Mouse (Mus musculus): Measurements from ENCODE around the gene Metap1d. TPM values are rescaled to one million over a fixed set of nuclear protein-coding genes. Genes with fewer than 3 reads are reported as not detected.

Metap1d gene
- polyA plus RNA-seq, 1 experiment from 2014 or later = 33.4 TPM

DNA sequence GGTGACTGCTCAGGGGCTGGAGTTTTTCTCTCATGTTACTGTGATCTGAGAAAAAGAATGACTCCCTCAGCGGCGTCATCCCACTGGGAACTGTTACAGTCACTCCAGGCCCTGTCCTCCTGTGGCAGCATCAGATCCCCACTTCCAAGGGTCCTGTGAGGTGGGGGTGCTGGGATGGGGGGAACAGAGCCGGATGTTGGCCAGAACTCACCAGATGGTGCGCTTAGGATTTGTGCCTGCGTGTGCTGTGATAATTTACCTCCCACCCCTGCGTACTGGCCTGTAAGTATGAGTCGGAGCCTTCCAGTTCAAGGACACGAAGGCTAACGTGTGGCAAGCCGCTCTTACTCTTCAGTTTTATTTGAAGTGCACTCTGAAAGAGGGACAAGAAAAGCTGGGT is 22.2 kb downstream of the Metap1d start:
- no peak overlapping the region for H3K4me2 ChIP-seq
- H3K27me3 ChIP-seq (replicated peaks) = no peaks in the 10 kb centered on the region
- H3K27ac ChIP-seq (replicated peaks) = no peak overlapping the region
- ATAC-seq (ENCODE audit: low FRiP score) = no peak
- no peaks in the 10 kb centered on the region for H3K9me3 ChIP-seq (replicated peaks)
- 77% methylated on average over 10 of the region's 10 CpGs for WGBS
- no peak overlapping the region for H3K9ac ChIP-seq (replicated peaks)
- H3K4me3 ChIP-seq (replicated peaks) = no peak overlapping the region
- H3K36me3 ChIP-seq = no peaks in the 10 kb centered on the region
- peaks cover 7% of the 10 kb centered on the region for H3K4me1 ChIP-seq

DNA sequence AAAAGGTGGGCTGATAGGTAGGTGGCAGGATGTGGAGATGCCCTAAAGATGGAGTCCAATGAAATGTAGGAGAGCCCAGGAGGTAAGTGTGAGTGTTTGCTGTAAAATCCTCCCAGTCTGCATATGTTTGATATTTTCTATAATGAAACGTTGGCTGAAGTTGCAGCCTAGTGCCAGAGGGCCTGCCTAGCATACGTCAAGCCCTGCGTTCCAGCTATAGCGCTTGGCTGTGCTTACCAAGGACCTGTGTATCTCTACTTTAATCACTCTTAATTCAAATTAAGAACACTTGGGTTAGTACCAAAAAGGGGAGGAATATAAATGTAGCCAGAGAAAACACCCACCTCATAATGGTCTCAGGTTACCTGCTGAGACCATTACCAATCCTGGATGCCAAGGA is 22.7 kb downstream of the Metap1d start:
- ATAC-seq (ENCODE audit: low FRiP score) = no peak
- H3K4me2 ChIP-seq = no peak overlapping the region
- H3K27ac ChIP-seq (replicated peaks) = no peak overlapping the region
- no peaks in the 10 kb centered on the region for H3K9me3 ChIP-seq (replicated peaks)
- no peaks in the 10 kb centered on the region for H3K27me3 ChIP-seq (replicated peaks)
- no peak overlapping the region for H3K4me3 ChIP-seq (replicated peaks)
- H3K4me1 ChIP-seq = peaks cover 7% of the 10 kb centered on the region
- H3K9ac ChIP-seq (replicated peaks) = no peak overlapping the region
- 87% methylated on average over 4 of the region's 4 CpGs for WGBS
- no peaks in the 10 kb centered on the region for H3K36me3 ChIP-seq

DNA sequence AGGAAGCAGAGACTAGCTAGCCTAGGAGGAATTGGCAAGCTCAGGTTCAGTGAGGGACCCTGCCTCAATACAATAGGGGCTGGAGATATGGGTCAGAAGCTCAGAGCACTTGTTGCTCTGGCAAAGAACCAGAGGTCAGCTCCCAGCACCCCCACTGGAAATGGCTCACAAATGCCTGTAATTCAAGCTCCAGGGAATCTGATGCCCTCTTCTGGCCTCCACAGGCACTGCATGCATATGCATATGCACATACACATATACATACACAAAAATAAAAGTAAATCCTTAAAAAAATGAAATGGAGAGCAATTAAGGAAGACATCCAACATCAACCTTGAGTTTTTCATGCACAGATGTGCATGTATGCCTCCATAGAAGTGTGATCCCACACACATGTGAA is 24.7 kb downstream of the Metap1d start:
- Histone ChIP-seq H3K9me3 (replicated peaks) (no peaks in the 10 kb centered on the region), H3K36me3 (no peaks in the 10 kb centered on the region), H3K27me3 (replicated peaks) (no peaks in the 10 kb centered on the region), H3K4me1 (peaks cover 7% of the 10 kb centered on the region), H3K9ac (replicated peaks) (no peak overlapping the region), H3K27ac (replicated peaks) (no peak overlapping the region), H3K4me2 (no peak overlapping the region), H3K4me3 (replicated peaks) (no peak overlapping the region)
- ATAC-seq (ENCODE audit: low FRiP score) = no peak

DNA sequence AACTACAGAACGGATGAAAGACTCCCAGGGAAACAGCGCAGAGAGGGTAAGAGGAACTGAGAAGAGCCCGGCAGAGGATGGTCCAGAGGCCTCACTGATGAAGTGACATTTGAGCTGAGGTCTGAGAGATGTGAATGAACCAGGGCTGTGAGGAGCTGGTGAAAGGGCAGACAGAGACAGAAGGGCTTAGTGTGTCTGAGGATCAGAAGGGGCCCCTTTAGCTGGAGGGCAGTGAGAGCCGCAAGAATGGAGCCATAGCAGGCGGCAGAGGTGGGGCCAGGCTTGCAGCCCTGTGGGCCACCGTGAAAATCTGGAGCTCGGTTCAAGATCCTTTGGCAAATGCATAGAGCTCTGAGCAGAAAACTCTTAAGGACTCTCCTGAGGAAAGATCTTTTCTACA is 26.8 kb downstream of the Metap1d start:
- Histone ChIP-seq H3K27ac (replicated peaks) (no peak overlapping the region), H3K4me1 (peaks cover 3% of the 10 kb centered on the region; the same call in 1 of the 2 replicates), H3K4me3 (replicated peaks) (no peak overlapping the region), H3K4me2 (no peak overlapping the region), H3K9me3 (replicated peaks) (no peaks in the 10 kb centered on the region), H3K27me3 (replicated peaks) (no peaks in the 10 kb centered on the region), H3K36me3 (no peaks in the 10 kb centered on the region), H3K9ac (replicated peaks) (no peak overlapping the region)
- no peak for ATAC-seq (ENCODE audit: low FRiP score)
- 13% methylated on average over 7 of the region's 7 CpGs for WGBS

DNA sequence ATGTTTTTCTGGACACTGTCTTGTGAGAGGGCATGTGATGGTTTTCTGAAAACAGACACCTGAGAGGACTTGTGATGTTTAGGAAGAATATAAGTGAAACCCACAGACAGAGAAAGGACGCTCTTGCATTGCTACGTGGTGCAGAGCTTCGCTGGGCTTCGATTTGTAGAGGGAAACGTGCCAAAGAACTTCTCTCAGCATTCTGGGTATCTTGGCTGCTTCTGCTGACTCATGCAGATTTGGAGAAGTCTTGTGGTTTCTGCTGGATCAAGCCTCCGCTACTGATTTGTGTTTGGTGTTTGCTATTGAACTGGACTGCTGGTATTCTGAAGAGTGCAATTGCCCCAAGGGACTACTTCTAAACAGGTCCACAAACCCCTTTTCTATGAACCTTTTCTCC is 28.7 kb downstream of the Metap1d start:
- Histone ChIP-seq H3K27ac (replicated peaks) (no peak overlapping the region), H3K9me3 (replicated peaks) (no peaks in the 10 kb centered on the region)
- WGBS = 88% methylated on average over 6 of the region's 6 CpGs

DNA sequence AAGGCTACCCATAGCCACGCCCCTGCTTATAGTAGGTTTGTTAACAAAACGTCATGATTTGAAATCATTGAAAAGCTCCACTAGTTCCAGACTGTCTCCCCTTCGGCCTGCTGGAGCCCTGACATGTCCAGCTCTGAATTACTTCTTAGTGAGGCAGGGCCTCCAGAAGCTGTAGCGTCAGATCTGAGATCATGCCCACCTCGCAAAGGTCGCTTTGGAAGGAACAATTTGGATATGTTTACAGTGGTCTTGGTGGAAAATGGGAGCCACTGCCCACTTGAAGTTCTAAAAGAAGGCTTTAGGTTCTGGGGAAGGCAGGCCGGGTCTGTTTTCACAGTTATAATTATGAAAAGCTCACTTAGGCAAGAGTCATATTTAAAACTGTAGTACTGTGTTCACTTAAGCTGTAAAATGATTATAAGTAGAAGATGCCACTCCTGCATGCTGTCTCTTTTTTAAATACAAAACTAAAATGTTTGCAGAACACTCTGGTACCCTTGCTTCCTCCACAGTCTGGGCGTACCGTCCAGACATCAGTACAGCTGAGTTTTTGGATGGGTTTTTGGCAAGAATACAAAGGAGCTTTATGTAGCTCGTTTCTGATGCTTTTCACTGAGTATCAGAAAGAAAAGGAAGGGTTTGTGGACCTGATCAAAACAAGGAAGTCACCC is 30.1 kb downstream of the Metap1d start:
- ATAC-seq (ENCODE audit: low FRiP score) = no peak
- Histone ChIP-seq H3K4me2 (no peak overlapping the region), H3K4me3 (replicated peaks) (no peak overlapping the region), H3K27me3 (replicated peaks) (no peaks in the 10 kb centered on the region), H3K9me3 (replicated peaks) (no peaks in the 10 kb centered on the region), H3K36me3 (no peaks in the 10 kb centered on the region), H3K9ac (replicated peaks) (no peak overlapping the region), H3K27ac (replicated peaks) (no peak overlapping the region), H3K4me1 (no peaks in the 10 kb centered on the region)
- 68% methylated on average over 10 of the region's 10 CpGs for WGBS

More for the DNA sequence above, 28.7 kb downstream of the Metap1d start:
- H3K27me3 ChIP-seq (replicated peaks) = no peaks in the 10 kb centered on the region
- H3K36me3 ChIP-seq = no peaks in the 10 kb centered on the region
- no peak overlapping the region for H3K4me3 ChIP-seq (replicated peaks)
- H3K4me2 ChIP-seq = no peak overlapping the region
- H3K9ac ChIP-seq (replicated peaks) = no peak overlapping the region
- no peak for ATAC-seq (ENCODE audit: low FRiP score)
- H3K4me1 ChIP-seq = no peaks in the 10 kb centered on the region

DNA sequence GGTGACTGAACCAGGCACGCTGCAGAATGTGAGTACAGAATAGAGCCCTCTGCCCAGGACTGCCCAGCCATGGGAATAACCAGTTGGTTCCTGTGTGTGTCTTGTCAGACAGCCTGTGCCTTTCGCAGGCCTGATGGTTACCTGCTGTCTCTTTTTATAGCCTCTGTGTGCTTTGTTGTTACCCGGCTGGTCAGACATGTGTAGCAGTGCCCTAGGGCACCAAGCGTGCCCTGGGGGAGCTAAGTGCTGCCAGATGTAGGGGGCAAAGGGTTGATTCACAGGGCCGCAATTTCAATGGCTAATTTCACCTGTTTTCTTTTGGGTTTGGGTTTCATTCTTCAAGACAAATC is 30.6 kb downstream of the Metap1d start:
- Histone ChIP-seq H3K4me1 (no peaks in the 10 kb centered on the region), H3K9me3 (replicated peaks) (no peaks in the 10 kb centered on the region), H3K27me3 (replicated peaks) (no peaks in the 10 kb centered on the region), H3K4me3 (replicated peaks) (no peak overlapping the region), H3K4me2 (no peak overlapping the region), H3K27ac (replicated peaks) (no peak overlapping the region), H3K36me3 (no peaks in the 10 kb centered on the region), H3K9ac (replicated peaks) (no peak overlapping the region)
- ATAC-seq (ENCODE audit: low FRiP score) = no peak
- WGBS = 30% methylated on average over 5 of the region's 5 CpGs

DNA sequence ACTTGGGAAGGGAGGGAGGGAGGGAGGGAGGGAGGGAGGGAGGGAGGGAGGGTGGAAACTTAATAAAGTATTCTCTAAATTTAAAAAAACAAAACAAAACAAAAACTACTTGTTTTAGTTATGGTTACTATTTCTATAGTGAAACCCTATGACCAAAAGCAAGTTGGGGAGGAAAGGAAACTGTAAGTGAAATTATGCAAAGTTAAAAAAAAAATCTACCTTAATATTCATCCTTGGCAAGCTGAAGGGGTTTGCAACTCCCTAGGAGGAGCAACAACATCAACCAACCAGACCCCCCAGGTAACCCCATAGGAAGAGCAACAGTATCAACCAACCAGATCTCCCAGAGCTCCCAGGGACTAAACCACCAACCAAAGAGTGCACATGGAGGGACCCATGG is 38.2 kb downstream of the Metap1d start:
- Histone ChIP-seq H3K27me3 (replicated peaks) (no peaks in the 10 kb centered on the region), H3K4me2 (no peak overlapping the region), H3K9ac (replicated peaks) (no peak overlapping the region), H3K4me1 (no peaks in the 10 kb centered on the region), H3K9me3 (replicated peaks) (no peaks in the 10 kb centered on the region), H3K36me3 (no peaks in the 10 kb centered on the region), H3K27ac (replicated peaks) (no peak overlapping the region), H3K4me3 (replicated peaks) (no peak overlapping the region)
- no peak for ATAC-seq (ENCODE audit: low FRiP score)

DNA sequence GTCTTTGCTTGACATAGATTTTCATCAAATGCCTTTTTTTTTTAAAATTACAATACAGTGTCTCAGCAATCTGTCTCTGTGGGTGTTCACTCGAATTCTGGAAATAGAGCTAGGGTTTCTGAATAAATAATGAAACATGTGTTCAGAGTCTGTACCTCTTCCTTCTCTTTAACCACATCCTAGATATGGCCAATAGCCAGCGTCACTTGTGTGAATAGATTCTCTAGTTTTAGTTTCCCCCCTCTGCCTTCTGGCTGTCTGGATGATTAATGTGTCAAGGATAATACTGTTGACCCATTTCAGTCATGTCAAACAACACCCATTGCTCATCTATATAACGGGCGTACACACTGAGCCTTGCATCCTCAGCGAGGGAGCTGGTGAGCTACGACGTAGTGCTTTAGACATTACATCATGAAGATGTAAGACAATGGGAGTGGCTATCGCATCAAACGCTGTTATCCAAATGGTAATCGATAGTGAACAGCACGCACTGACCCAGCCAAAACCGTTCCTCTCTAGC is 40.1 kb downstream of the Metap1d start:
- Histone ChIP-seq H3K27ac (replicated peaks) (no peak overlapping the region), H3K9me3 (replicated peaks) (no peaks in the 10 kb centered on the region), H3K36me3 (no peaks in the 10 kb centered on the region), H3K27me3 (replicated peaks) (no peaks in the 10 kb centered on the region), H3K4me3 (replicated peaks) (no peak overlapping the region), H3K4me1 (0 out of 2 replicates have a peak, but pooled peaks cover 2% of the 10 kb centered on the region), H3K4me2 (no peak overlapping the region), H3K9ac (replicated peaks) (no peak overlapping the region)
- 72% methylated on average over 12 of the region's 12 CpGs for WGBS
- ATAC-seq (ENCODE audit: low FRiP score) = no peak

DNA sequence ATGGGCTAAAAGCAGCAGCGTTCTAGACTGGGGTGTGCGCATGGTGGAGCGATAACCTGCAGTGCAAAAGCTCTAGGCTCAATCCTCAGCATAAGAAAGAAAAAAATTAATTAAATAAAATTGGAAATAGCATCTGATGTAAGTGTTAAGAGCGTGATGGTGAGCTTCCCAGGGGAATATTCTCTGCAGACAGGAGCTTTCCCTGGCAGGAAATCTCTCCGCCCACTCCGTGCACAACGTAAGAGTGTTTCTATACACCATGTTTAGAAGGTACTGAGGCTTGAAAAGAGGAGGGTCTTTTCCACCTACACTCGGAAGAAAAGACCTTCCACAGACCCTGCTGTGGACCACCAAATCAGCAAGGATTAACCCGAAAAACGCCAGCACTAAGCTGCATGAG is 41.4 kb downstream of the Metap1d start:
- H3K27ac ChIP-seq (replicated peaks) = no peak overlapping the region
- H3K36me3 ChIP-seq = no peaks in the 10 kb centered on the region
- H3K9ac ChIP-seq (replicated peaks) = no peak overlapping the region
- H3K9me3 ChIP-seq (replicated peaks) = no peaks in the 10 kb centered on the region
- H3K4me1 ChIP-seq = 0 out of 2 replicates have a peak, but pooled peaks cover 2% of the 10 kb centered on the region
- WGBS = 64% methylated on average over 10 of the region's 10 CpGs
- ATAC-seq (ENCODE audit: low FRiP score) = no peak
- no peak overlapping the region for H3K4me2 ChIP-seq
- no peak overlapping the region for H3K4me3 ChIP-seq (replicated peaks)
- no peaks in the 10 kb centered on the region for H3K27me3 ChIP-seq (replicated peaks)

DNA sequence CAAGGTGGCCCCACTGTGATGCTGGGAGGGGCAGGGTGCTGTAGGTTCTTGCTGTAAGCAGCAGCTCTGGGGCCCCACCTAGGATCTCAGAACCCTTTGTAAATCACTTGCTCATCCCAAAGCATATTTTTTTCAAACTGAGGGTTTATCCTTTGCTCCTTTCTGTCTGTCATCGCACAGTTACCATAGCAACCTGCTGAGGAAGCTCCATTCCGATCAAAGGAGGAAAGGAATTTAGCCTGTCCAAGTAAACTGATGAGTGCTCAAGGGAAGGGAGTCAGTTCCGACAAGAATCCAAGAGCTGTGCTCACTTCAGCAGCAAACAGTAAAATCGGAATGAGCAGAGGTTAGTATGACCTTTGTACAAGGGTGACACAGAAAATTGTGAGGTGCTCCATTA is 41.9 kb downstream of the Metap1d start:
- Histone ChIP-seq H3K4me1 (peaks cover 2% of the 10 kb centered on the region; the same call in 1 of the 2 replicates), H3K4me2 (no peak overlapping the region), H3K4me3 (replicated peaks) (no peak overlapping the region), H3K9me3 (replicated peaks) (no peaks in the 10 kb centered on the region), H3K9ac (replicated peaks) (no peak overlapping the region), H3K36me3 (no peaks in the 10 kb centered on the region), H3K27me3 (replicated peaks) (no peaks in the 10 kb centered on the region), H3K27ac (replicated peaks) (no peak overlapping the region)
- no peak for ATAC-seq (ENCODE audit: low FRiP score)
- WGBS = 18% methylated on average over 4 of the region's 4 CpGs

DNA sequence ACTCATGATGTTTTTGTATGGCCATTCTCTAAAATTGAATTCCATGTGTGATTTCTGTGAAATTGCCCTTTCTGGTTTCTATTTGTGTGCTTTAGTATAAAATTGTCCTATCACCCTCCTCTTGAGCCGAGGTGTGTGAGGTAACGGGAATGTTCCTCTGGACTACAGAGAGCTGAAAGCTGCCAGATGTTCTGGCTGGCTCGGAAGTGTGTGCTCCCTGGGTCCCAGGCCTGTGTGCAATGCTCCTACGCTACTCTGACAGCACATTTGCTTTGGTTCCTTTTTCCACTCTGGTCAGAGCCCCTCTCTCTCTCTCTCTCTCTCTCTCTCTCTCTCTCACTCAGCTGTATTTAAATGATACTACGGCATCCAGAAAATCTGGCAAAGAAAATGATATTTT is 44.1 kb downstream of the Metap1d start:
- H3K4me3 ChIP-seq (replicated peaks) = no peak overlapping the region
- WGBS = 66% methylated on average over 5 of the region's 5 CpGs
- no peaks in the 10 kb centered on the region for H3K27me3 ChIP-seq (replicated peaks)
- no peak overlapping the region for H3K9ac ChIP-seq (replicated peaks)
- no peaks in the 10 kb centered on the region for H3K9me3 ChIP-seq (replicated peaks)
- H3K36me3 ChIP-seq = no peaks in the 10 kb centered on the region
- ATAC-seq (ENCODE audit: low FRiP score) = no peak
- H3K4me2 ChIP-seq = no peak overlapping the region
- peaks cover 2% of the 10 kb centered on the region; the same call in 1 of the 2 replicates for H3K4me1 ChIP-seq
- no peak overlapping the region for H3K27ac ChIP-seq (replicated peaks)

Data from neural tube, embryonic 15.5 days (tissue).